ENCODE assay signal across 8 mouse cellular contexts in genomic region chr5:36213310-36213709, GRCm38 (mm10). TPM values are rescaled to one million over a fixed set of nuclear protein-coding genes. Genes with fewer than 3 reads are reported as not detected.
DNase-seq lines count a peak whose midpoint lies in the region; ATAC-seq and TF ChIP-seq lines count a peak whose summit lies in the region.

No protein-coding gene starts in this region.

- no peaks in the 10 kb centered on the region for H3K27me3 ChIP-seq in forebrain, embryonic 15.5 days
- no peaks in the 10 kb centered on the region for H3K27me3 ChIP-seq in forebrain, embryonic 12.5 days
- no peaks in the 10 kb centered on the region for H3K27me3 ChIP-seq in heart, embryonic 11.5 days (ENCODE audit: control insufficient read depth, insufficient read depth, low read length)

- no peaks in the 10 kb centered on the region for H3K36me3 ChIP-seq in forebrain, embryonic 15.5 days
- no peaks in the 10 kb centered on the region for H3K36me3 ChIP-seq in forebrain, embryonic 12.5 days (replicated peaks)
- no peaks in the 10 kb centered on the region for H3K36me3 ChIP-seq in heart, embryonic 11.5 days (ENCODE audit: control insufficient read depth, insufficient read depth, low read length)

- no peak overlapping the region for H3K9ac ChIP-seq in forebrain, embryonic 15.5 days (replicated peaks)
- no peak overlapping the region for H3K9ac ChIP-seq in forebrain, embryonic 12.5 days
- H3K9ac ChIP-seq in heart, embryonic 11.5 days (ENCODE audit: low read depth, low read length), result no peak overlapping the region

- peak; percentile 34; the same call in 1 of the 2 replicates for TF ChIP-seq CTCF in olfactory bulb, adult 2 months (IDR thresholded peaks at IDR 0.05; ENCODE audit: insufficient read depth, low read depth, low read length)

- ATAC-seq in forebrain, embryonic 15.5 days (replicated peaks), result peak; percentile 53; the same call in 1 of the 2 replicates
- ATAC-seq in forebrain, embryonic 12.5 days (ENCODE audit: low FRiP score), result no peak
- ATAC-seq in heart, embryonic 11.5 days (replicated peaks; ENCODE audit: insufficient number of reproducible peaks, low FRiP score, low TSS enrichment), result no peak

- DNase-seq in brain, adult 2 months (ENCODE audit: low read depth, low spot score), result peak; percentile 94
- peak; percentile 92 to 96 for DNase-seq in layer of hippocampus, adult 8-10 months (ENCODE audit: low spot score in 2 of 2)
- no peak for DNase-seq in ovary, adult 18-20 months (ENCODE audit: low spot score)
- no peak for DNase-seq in urinary bladder, postnatal 25 days (ENCODE audit: low spot score)

- 56% methylated on average over 10 of the region's 10 CpGs for WGBS in forebrain, embryonic 15.5 days
- WGBS in forebrain, embryonic 12.5 days, result 86% methylated on average over 10 of the region's 10 CpGs
- WGBS in olfactory bulb, adult 2 months, result 36% methylated on average over 10 of the region's 10 CpGs
- WGBS in heart, embryonic 11.5 days (ENCODE audit: insufficient replicate concordance), result 75% methylated on average over 10 of the region's 10 CpGs

- H3K9me3 ChIP-seq in forebrain, embryonic 15.5 days, result no peaks in the 10 kb centered on the region
- H3K9me3 ChIP-seq in forebrain, embryonic 12.5 days, result peaks cover 5% of the 10 kb centered on the region; the same call in 1 of the 2 replicates
- H3K9me3 ChIP-seq in heart, embryonic 11.5 days (replicated peaks; ENCODE audit: control insufficient read depth, low read length), result no peaks in the 10 kb centered on the region; the same call in 1 of the 2 replicates

- H3K4me1 ChIP-seq in forebrain, embryonic 15.5 days, result no peaks in the 10 kb centered on the region
- peaks cover 8% of the 10 kb centered on the region; the same call in 1 of the 2 replicates for H3K4me1 ChIP-seq in forebrain, embryonic 12.5 days
- peaks cover 13% of the 10 kb centered on the region for H3K4me1 ChIP-seq in olfactory bulb, adult 2 months (ENCODE audit: control insufficient read depth, insufficient read depth, low read length)
- H3K4me1 ChIP-seq in heart, embryonic 11.5 days (ENCODE audit: control insufficient read depth, insufficient read depth, low read length), result no peaks in the 10 kb centered on the region

- no peak for TF ChIP-seq POLR2A in olfactory bulb, adult 2 months (IDR thresholded peaks at IDR 0.05; ENCODE audit: insufficient read depth, low read depth, low read length)

- H3K27ac ChIP-seq in forebrain, embryonic 15.5 days (replicated peaks), result no peak overlapping the region
- H3K27ac ChIP-seq in forebrain, embryonic 12.5 days, result no peak overlapping the region
- H3K27ac ChIP-seq in olfactory bulb, adult 2 months (ENCODE audit: insufficient read depth, low read depth, low read length), result no peak overlapping the region
- no peak overlapping the region for H3K27ac ChIP-seq in heart, embryonic 11.5 days (ENCODE audit: low read depth, low read length)

- H3K4me2 ChIP-seq in forebrain, embryonic 15.5 days (replicated peaks), result no peak overlapping the region
- H3K4me2 ChIP-seq in forebrain, embryonic 12.5 days, result no peak overlapping the region
- no peak overlapping the region for H3K4me2 ChIP-seq in heart, embryonic 11.5 days

- H3K4me3 ChIP-seq in forebrain, embryonic 15.5 days, result no peak overlapping the region
- H3K4me3 ChIP-seq in forebrain, embryonic 12.5 days (replicated peaks), result no peak overlapping the region
- no peak overlapping the region for H3K4me3 ChIP-seq in olfactory bulb, adult 2 months (ENCODE audit: insufficient read depth, low read depth, low read length)
- H3K4me3 ChIP-seq in heart, embryonic 11.5 days (ENCODE audit: low read depth, low read length), result no peak overlapping the region

RNA-seq across cellular contexts. Expression of gene Psapl1, which starts 9.5 kb away (rescaled TPM):
- polyA plus RNA-seq in forebrain, embryonic 15.5 days (2015; fragmentation: Nextera tagmentation; extraction: Ambion mirVana), result 0.06 TPM in 1 of 2 replicates, not detected in the other
- polyA plus RNA-seq in forebrain, embryonic 12.5 days (2016; fragmentation: Nextera tagmentation; extraction: Ambion mirVana), result 0.09 TPM in 1 of 2 replicates, not detected in the other
- not detected for total RNA-seq in layer of hippocampus, adult 8-10 months (2022)
- polyA plus RNA-seq in olfactory bulb, adult 2 months (2012; ENCODE audit: insufficient read depth, insufficient read length, low replicate concordance, missing spikeins), result not detected in 2 replicates
- polyA plus RNA-seq in heart, embryonic 11.5 days (2014; fragmentation: Nextera tagmentation; extraction: Ambion mirVana), result 0.21 TPM in 1 of 2 replicates, not detected in the other

Comparison
In these comparisons a context has a peak if more than half of its experiments do, and no peak if none do; other contexts are left out.
1. DNase-seq: peak in brain, adult 2 months (single experiment) and layer of hippocampus, adult 8-10 months (2 of 2); none in ovary, adult 18-20 months (single experiment) and urinary bladder, postnatal 25 days (single experiment).